Mouse (Mus musculus) liver, embryonic 12.5 days (tissue): ENCODE data around the gene 1700074P13Rik. TPM values are rescaled to one million over a fixed set of nuclear protein-coding genes. Genes with fewer than 3 reads are reported as not detected.
"Not testable (repeated sequence)": the region's sequence is repeated elsewhere in the genome, so short reads cannot be mapped to it uniquely, and the experiment has no call there.

ENCODE experiments used
- ATAC-seq: fragments of 200-750 bp; cut with Nextera tagmentation; 2 replicates; pipeline ENCODE4 v1.8.0; 2017; ENCODE audit warnings: moderate number of reproducible peaks, mild to moderate bottlenecking, moderate library complexity
- H3K27ac ChIP-seq: fragments of 300-500 bp; sonication (generic); 2 replicates; pipeline ENCODE4 v1.5.1; 2016; ENCODE audit warnings: mild to moderate bottlenecking
- H3K27me3 ChIP-seq: fragments of 300-500 bp; sonication (generic); replicated peaks from 2 replicates; pipeline ENCODE4 v1.6.1; 2016; ENCODE audit warnings: mild to moderate bottlenecking, moderate library complexity
- H3K36me3 ChIP-seq: fragments of 300-500 bp; sonication (generic); 2 replicates; pipeline ENCODE4 v1.6.1; 2016; ENCODE audit warnings: mild to moderate bottlenecking, moderate library complexity
- H3K4me1 ChIP-seq: fragments of 300-500 bp; sonication (generic); 2 replicates; pipeline ENCODE4 v1.6.1; 2016
- H3K4me2 ChIP-seq: fragments of 300-500 bp; sonication (generic); 2 replicates; pipeline ENCODE4 v1.6.1; 2016; ENCODE audit warnings: mild to moderate bottlenecking, moderate library complexity
- H3K4me3 ChIP-seq: fragments of 300-500 bp; sonication (generic); 2 replicates; pipeline ENCODE4 v1.5.1; 2016; ENCODE audit warnings: mild to moderate bottlenecking, moderate library complexity
- H3K9ac ChIP-seq: fragments of 300-500 bp; sonication (generic); 2 replicates; pipeline ENCODE4 v1.6.1; 2016; ENCODE audit warnings: mild to moderate bottlenecking, moderate library complexity
- H3K9me3 ChIP-seq: fragments of 300-500 bp; sonication (generic); replicated peaks from 2 replicates; pipeline ENCODE4 v1.6.1; 2016; ENCODE audit warnings: mild to moderate bottlenecking, moderate library complexity
- WGBS: fragments of 180-500 bp; shearing (Covaris S2); methylation state at CpG from one replicate; pipeline ENCODE4 v1.1.7; 2016; ENCODE audit not compliant: insufficient replicate concordance; 5-methylcytosine and 5-hydroxymethylcytosine counted together
- polyA plus RNA-seq: library from polyadenylated mRNA; unstranded; fragments of >200 nt; fragmentation: Nextera tagmentation; extraction: Ambion mirVana; gene quantifications from 2 replicates; pipeline ENCODE4 v1.2.1, GENCODE M21; 2016

1700074P13Rik gene
- polyA plus RNA-seq: not detected in 2 replicates

DNA sequence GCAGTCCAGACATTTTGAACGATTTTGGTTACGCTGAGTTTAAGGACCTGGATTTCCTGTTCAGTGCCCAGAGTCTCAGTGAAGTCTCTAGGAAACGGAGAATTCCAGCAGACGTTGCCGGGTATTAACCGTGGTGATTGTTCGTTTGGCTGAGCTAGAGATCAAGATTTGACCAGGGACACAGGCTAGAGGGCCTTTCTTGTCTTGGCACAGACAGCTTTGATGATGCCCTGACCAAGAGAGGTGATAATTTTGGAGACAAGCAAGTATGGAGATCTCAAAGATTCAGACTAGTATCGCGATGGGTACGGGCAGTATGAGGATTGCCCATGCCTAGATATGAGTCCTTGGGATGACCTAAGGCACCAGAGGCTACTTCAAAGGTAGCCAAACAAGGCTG is at the start of gene 1700074P13Rik:
TSS of gene 1700074P13Rik (minus strand) at position 101 of the 400 bp plus-strand sequence.
- whole genome bisulfite sequencing: 83% methylated on average over 10 of the region's 10 CpGs
- Histone ChIP-seq H3K4me1 (no peaks in the 10 kb centered on the region), H3K27me3 (no peaks in the 10 kb centered on the region), H3K9ac (no peak within 1 kb of the TSS), H3K27ac (no peak within 1 kb of the TSS), H3K9me3 (no peaks in the 10 kb centered on the region), H3K36me3 (no peaks in the 10 kb centered on the region), H3K4me3 (no peak within 1 kb of the TSS), H3K4me2 (no peak within 1 kb of the TSS)
- no peak for ATAC-seq

DNA sequence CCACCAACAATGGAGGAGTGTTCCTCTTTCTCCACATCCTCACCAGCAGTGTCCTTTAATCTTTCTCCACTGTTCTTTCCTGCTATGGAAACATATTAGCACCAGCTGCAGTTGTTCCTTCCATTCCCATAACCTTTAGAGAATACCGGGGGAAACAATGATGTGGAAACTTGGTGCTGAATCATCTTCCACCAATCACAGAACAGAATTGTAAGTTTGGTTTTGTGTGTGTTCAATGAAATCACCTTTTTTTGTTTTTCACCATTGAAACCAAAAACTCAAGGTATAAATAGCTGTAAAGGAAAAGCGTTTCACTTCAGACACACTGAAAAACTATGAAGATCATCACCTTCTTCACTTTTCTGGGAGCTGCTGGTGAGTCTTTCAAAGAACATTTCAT is 24.1 kb upstream of the 1700074P13Rik start, which contains the start of gene 1810009J06Rik:
TSS of gene 1810009J06Rik (plus strand) at position 301 of the 400 bp plus-strand sequence.
- not testable (repeated sequence) for H3K4me3 ChIP-seq, ATAC-seq, H3K27ac ChIP-seq, H3K9ac ChIP-seq, H3K4me1 ChIP-seq, H3K27me3 ChIP-seq, H3K9me3 ChIP-seq, H3K36me3 ChIP-seq, H3K4me2 ChIP-seq
- WGBS: 82% methylated on average over 2 of the region's 2 CpGs

- Histone ChIP-seq H3K4me3 (no peak overlapping the region), H3K9me3 (no peaks in the 10 kb centered on the region; the same call in 1 of the 2 replicates), H3K27ac (no peak overlapping the region), H3K9ac (no peak overlapping the region), H3K4me2 (no peak overlapping the region), H3K4me1 (no peaks in the 10 kb centered on the region), H3K27me3 (no peaks in the 10 kb centered on the region), H3K36me3 (no peaks in the 10 kb centered on the region)
- ATAC-seq: no peak
- WGBS: 38% methylated on average over 2 of the region's 2 CpGs
Observed at GRCm38 (mm10) chr6:40953716-40954115, 13.4 kb upstream of the 1700074P13Rik start.

GRCm38 (mm10) chr6:40951770-40952169 is 11.4 kb upstream of the 1700074P13Rik start, which contains the start of gene Gm4744:
Gene Gm4744, minus strand, starts transcription at chr6:40951870.
- no peaks in the 10 kb centered on the region for H3K36me3 ChIP-seq
- no peak for ATAC-seq
- no peak within 1 kb of the TSS for H3K4me2 ChIP-seq

GRCm38 (mm10) chr6:40919954-40920353 is 20.4 kb downstream of the 1700074P13Rik start:
- Histone ChIP-seq H3K27me3 (no peaks in the 10 kb centered on the region), H3K9ac (no peak overlapping the region), H3K36me3 (no peaks in the 10 kb centered on the region), H3K27ac (no peak overlapping the region), H3K4me1 (no peaks in the 10 kb centered on the region), H3K9me3 (no peaks in the 10 kb centered on the region), H3K4me2 (no peak overlapping the region), H3K4me3 (no peak overlapping the region)
- WGBS: 65% methylated on average over 4 of the region's 4 CpGs
- ATAC-seq: no peak

More at GRCm38 (mm10) chr6:40951770-40952169, 11.4 kb upstream of the 1700074P13Rik start, which contains the start of gene Gm4744:
- H3K9me3 ChIP-seq: no peaks in the 10 kb centered on the region
- H3K4me3 ChIP-seq: no peak within 1 kb of the TSS
- H3K27me3 ChIP-seq: no peaks in the 10 kb centered on the region
- no peak within 1 kb of the TSS for H3K9ac ChIP-seq
- H3K4me1 ChIP-seq: no peaks in the 10 kb centered on the region
- no peak within 1 kb of the TSS for H3K27ac ChIP-seq

GRCm38 (mm10) chr6:40900287-40900686 is 40.1 kb downstream of the 1700074P13Rik start, which contains the start of gene Prss58:
Gene Prss58, minus strand, starts transcription at chr6:40900387.
- Histone ChIP-seq H3K9ac (no peak within 1 kb of the TSS), H3K36me3 (no peaks in the 10 kb centered on the region), H3K27me3 (no peaks in the 10 kb centered on the region), H3K4me1 (no peaks in the 10 kb centered on the region), H3K27ac (no peak within 1 kb of the TSS), H3K4me3 (no peak within 1 kb of the TSS), H3K9me3 (no peaks in the 10 kb centered on the region), H3K4me2 (no peak within 1 kb of the TSS)
- no peak for ATAC-seq

- WGBS: 71% methylated on average over 1 of the region's 1 CpGs
- Histone ChIP-seq H3K36me3 (no peaks in the 10 kb centered on the region), H3K4me1 (0 out of 2 replicates have a peak, but pooled peaks cover 3% of the 10 kb centered on the region), H3K27me3 (no peaks in the 10 kb centered on the region), H3K27ac (no peak overlapping the region), H3K9ac (no peak overlapping the region), H3K4me2 (no peak overlapping the region), H3K4me3 (no peak overlapping the region), H3K9me3 (no peaks in the 10 kb centered on the region)
- ATAC-seq: no peak
Observed at GRCm38 (mm10) chr6:40894716-40895115, 45.6 kb downstream of the 1700074P13Rik start.

DNA sequence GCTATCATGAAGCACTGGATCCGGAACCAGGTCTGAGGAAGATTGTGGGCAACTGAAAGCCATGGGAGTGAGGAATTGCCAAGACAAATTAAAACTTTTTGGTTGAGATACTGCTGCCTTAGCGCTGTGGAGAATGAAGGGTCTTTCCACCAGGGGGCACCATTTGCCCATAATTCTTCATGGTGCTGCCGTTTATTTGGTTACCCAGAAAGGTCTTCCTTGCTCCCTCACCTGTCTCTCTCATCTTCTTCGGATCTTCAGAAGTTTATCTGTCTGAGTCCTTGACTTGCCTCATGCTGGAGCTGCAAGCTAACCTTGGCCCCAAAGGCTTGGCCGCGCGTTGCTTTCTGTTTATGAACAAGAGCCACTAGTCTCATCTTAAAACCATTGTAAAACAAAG is 46.8 kb downstream of the 1700074P13Rik start:
- Histone ChIP-seq H3K27ac (no peak overlapping the region), H3K4me1 (0 out of 2 replicates have a peak, but pooled peaks cover 3% of the 10 kb centered on the region), H3K4me3 (no peak overlapping the region), H3K9ac (no peak overlapping the region), H3K36me3 (no peaks in the 10 kb centered on the region), H3K27me3 (no peaks in the 10 kb centered on the region), H3K9me3 (no peaks in the 10 kb centered on the region), H3K4me2 (no peak overlapping the region)
- ATAC-seq: no peak
- 28% methylated on average over 7 of the region's 7 CpGs for WGBS

- H3K4me1 ChIP-seq: 0 out of 2 replicates have a peak, but pooled peaks cover 3% of the 10 kb centered on the region
- no peak for ATAC-seq
- no peak overlapping the region for H3K4me3 ChIP-seq
- 0 out of 2 replicates have a peak overlapping the region, but pooled peaks have one; percentile 14 for H3K4me2 ChIP-seq
- 37% methylated on average over 4 of the region's 4 CpGs for WGBS
- H3K27me3 ChIP-seq: no peaks in the 10 kb centered on the region
- H3K27ac ChIP-seq: peak overlapping the region; percentile 58; the same call in 1 of the 2 replicates
- no peaks in the 10 kb centered on the region for H3K36me3 ChIP-seq
- no peak overlapping the region for H3K9ac ChIP-seq
- no peaks in the 10 kb centered on the region for H3K9me3 ChIP-seq
Observed at GRCm38 (mm10) chr6:40891754-40892153, 48.6 kb downstream of the 1700074P13Rik start.

DNA sequence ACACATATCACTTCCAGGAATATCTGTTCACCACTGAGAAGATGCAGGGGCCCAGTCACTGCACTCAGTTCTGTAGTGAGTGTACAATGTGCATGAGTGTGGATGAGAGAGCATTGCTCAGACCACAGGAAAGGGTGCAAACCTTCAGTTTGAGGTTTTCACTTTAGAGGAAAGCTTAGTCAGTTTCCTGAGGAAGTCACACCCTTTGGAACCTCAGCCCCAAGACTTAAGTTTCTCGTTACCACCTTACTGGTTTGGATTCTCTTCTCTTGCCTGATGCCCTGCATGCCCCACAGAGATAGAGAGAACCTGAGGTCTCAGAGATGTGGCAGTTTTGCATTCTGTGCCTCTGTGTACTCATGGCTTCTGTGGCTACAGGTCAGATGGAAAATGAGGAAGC is 49.4 kb downstream of the 1700074P13Rik start:
- Histone ChIP-seq H3K27ac (peak overlapping the region; percentile 58), H3K4me2 (no peak overlapping the region), H3K9me3 (no peaks in the 10 kb centered on the region), H3K27me3 (no peaks in the 10 kb centered on the region), H3K4me3 (no peak overlapping the region), H3K9ac (no peak overlapping the region), H3K36me3 (no peaks in the 10 kb centered on the region), H3K4me1 (0 out of 2 replicates have a peak, but pooled peaks cover 3% of the 10 kb centered on the region)
- WGBS: 13% methylated on average over 1 of the region's 1 CpGs
- ATAC-seq: peak; percentile 75

- Histone ChIP-seq H3K9ac (no peak within 1 kb of the TSS), H3K9me3 (no peaks in the 10 kb centered on the region), H3K27ac (no peak within 1 kb of the TSS), H3K27me3 (no peaks in the 10 kb centered on the region), H3K4me2 (no peak within 1 kb of the TSS), H3K4me1 (0 out of 2 replicates have a peak, but pooled peaks cover 3% of the 10 kb centered on the region), H3K4me3 (no peak within 1 kb of the TSS), H3K36me3 (no peaks in the 10 kb centered on the region)
- ATAC-seq: no peak
- 83% methylated on average over 3 of the region's 3 CpGs for WGBS
Observed at GRCm38 (mm10) chr6:40887394-40887793, 53.0 kb downstream of the 1700074P13Rik start, which contains the start of gene Moxd2. Gene Moxd2, minus strand, starts transcription at chr6:40887494.
